Mouse (Mus musculus): ENCODE results near the gene Igdcc3.

DNA sequence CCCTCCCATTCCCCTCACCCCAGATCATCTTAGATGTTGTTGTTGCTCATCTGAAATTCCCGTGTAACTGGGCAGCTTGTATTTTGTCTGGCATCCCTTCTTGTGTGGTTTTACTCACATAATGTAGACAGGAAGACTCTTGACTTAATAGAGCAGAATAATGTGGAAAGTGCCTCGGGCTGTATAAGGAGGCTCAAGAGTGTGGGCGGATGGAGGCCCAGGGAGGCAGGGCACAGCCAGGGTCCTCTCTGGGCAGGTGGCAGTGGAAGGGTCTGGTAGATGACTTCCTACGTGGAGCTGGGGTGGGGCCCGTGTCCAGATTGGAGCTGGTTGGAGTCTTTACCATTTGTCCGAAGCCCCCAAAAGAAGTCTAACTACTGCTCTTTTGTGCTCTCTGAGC is 82.9 kb downstream of the Igdcc3 start:
- TF ChIP-seq CTCF (IDR thresholded peaks at IDR 0.05; ENCODE audit: low read depth, low read length): no peak
- TF ChIP-seq POLR2A (IDR thresholded peaks at IDR 0.05; ENCODE audit: borderline replicate concordance, low read depth, low read length): no peak

Data from bone marrow macrophage, adult 2 months (primary cell).